Mouse (Mus musculus): ENCODE results near the gene Slc1a1.

DNA sequence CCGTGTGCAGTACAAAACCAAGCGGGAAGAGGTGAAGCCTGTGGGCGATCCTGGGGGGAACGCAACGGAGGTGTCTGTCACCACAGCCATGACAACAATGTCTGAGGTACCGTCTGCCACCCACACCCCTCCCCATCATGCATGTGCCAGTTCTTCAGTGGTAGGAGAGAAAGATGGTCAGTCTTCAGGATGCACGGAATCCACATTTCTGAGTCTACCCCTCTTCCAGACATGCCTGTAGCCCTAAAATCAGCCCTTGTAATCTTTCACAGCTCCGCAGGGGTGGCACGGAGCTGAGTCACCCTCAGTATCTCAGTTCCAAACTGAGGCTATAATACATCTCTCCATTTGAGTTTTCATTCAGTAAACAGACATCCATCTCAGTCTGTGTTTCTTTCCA lies 62.6 kb downstream of the Slc1a1 start:
- TF ChIP-seq CTCF (IDR thresholded peaks at IDR 0.05; ENCODE audit: control insufficient read depth, insufficient read depth, insufficient replicate concordance, low read depth, low read length) (no peak), POLR2A (IDR thresholded peaks at IDR 0.05; ENCODE audit: control insufficient read depth, low read depth, low read length) (no peak)

All from testis, adult 2 months (tissue).